Mouse (Mus musculus) forebrain, embryonic 16.5 days (tissue): ENCODE results near the gene Rer1. TPM values are rescaled to one million over a fixed set of nuclear protein-coding genes. Genes with fewer than 3 reads are reported as not detected.
A peak's percentile ranks its signal among the peaks of the same experiment; 100 is the strongest.

Source experiments
- ATAC-seq: fragments of 200-750 bp; cut with Nextera tagmentation; 2 replicates; pipeline ENCODE4 v1.8.0; 2017; ENCODE audit warnings: mild to moderate bottlenecking, moderate library complexity
- H3K27ac ChIP-seq: fragments of 300-500 bp; sonication (generic); 2 replicates; pipeline ENCODE4 v1.5.1; 2014; ENCODE audit warnings: low read length, control low read depth
- H3K27me3 ChIP-seq: fragments of 300-500 bp; sonication (generic); replicated peaks from 2 replicates; pipeline ENCODE4 v1.6.1; 2014; ENCODE audit warnings: low read length; ENCODE audit not compliant: control insufficient read depth, insufficient read depth
- H3K36me3 ChIP-seq: fragments of 300-500 bp; sonication (generic); 2 replicates; pipeline ENCODE4 v1.6.1; 2014; ENCODE audit not compliant: control insufficient read depth, insufficient read depth
- H3K4me1 ChIP-seq: fragments of 300-500 bp; sonication (generic); replicated peaks from 2 replicates; pipeline ENCODE4 v1.6.1; 2014; ENCODE audit warnings: low read length; ENCODE audit not compliant: control insufficient read depth, insufficient read depth
- H3K4me2 ChIP-seq: fragments of 300-500 bp; sonication (generic); 2 replicates; pipeline ENCODE4 v1.6.1; 2014; ENCODE audit warnings: mild to moderate bottlenecking, low read length, control low read depth
- H3K4me3 ChIP-seq: fragments of 300-500 bp; sonication (generic); replicated peaks from 2 replicates; pipeline ENCODE4 v1.5.1; 2014; ENCODE audit warnings: mild to moderate bottlenecking, low read length, control low read depth
- H3K9ac ChIP-seq: fragments of 300-500 bp; sonication (generic); replicated peaks from 2 replicates; pipeline ENCODE4 v1.6.1; 2014; ENCODE audit warnings: low read depth, low read length, control low read depth
- H3K9me3 ChIP-seq: fragments of 300-500 bp; sonication (generic); 2 replicates; pipeline ENCODE4 v1.6.1; 2016; ENCODE audit warnings: low read length; ENCODE audit not compliant: control insufficient read depth
- WGBS: fragments of 180-500 bp; shearing (Covaris S2); extraction: QIAGEN DNeasy Blood & Tissue Kit; methylation state at CpG from one replicate; pipeline ENCODE4 v1.1.7; 2014; 5-methylcytosine and 5-hydroxymethylcytosine counted together
- polyA plus RNA-seq: library from polyadenylated mRNA; unstranded; fragments of >200 nt; fragmentation: Nextera tagmentation; extraction: Ambion mirVana; gene quantifications from 2 replicates; pipeline ENCODE4 v1.2.1, GENCODE M21; 2015

Rer1 gene
- polyA plus RNA-seq, 1 experiment from 2014 or later = 125 TPM

- no peak overlapping the region for H3K4me2 ChIP-seq
- H3K4me1 ChIP-seq = peaks cover 25% of the 10 kb centered on the region
- 36% methylated on average over 10 of the region's 10 CpGs for WGBS
- H3K4me3 ChIP-seq = no peak overlapping the region
- H3K9me3 ChIP-seq = no peaks in the 10 kb centered on the region
- no peak for ATAC-seq
- peak overlapping the region; percentile 25; the same call in 1 of the 2 replicates for H3K27ac ChIP-seq
- H3K27me3 ChIP-seq = no peaks in the 10 kb centered on the region
- H3K36me3 ChIP-seq = no peaks in the 10 kb centered on the region
- no peak overlapping the region for H3K9ac ChIP-seq
These were observed 32.1 kb upstream of the Rer1 start for GRCm38 (mm10) chr4:155118278-155118677.

- 82% methylated on average over 6 of the region's 6 CpGs for WGBS
- Histone ChIP-seq H3K36me3 (no peaks in the 10 kb centered on the region), H3K9me3 (no peaks in the 10 kb centered on the region), H3K4me3 (no peak overlapping the region), H3K4me2 (no peak overlapping the region), H3K27ac (peak overlapping the region; percentile 47), H3K27me3 (no peaks in the 10 kb centered on the region), H3K4me1 (peaks cover 17% of the 10 kb centered on the region), H3K9ac (no peak overlapping the region)
- ATAC-seq = no peak
These were observed 31.3 kb upstream of the Rer1 start for GRCm38 (mm10) chr4:155117396-155117978.

- WGBS = 90% methylated on average over 4 of the region's 4 CpGs
- Histone ChIP-seq H3K4me2 (no peak overlapping the region), H3K27me3 (no peaks in the 10 kb centered on the region), H3K4me1 (peaks cover 12% of the 10 kb centered on the region), H3K9ac (no peak overlapping the region), H3K36me3 (no peaks in the 10 kb centered on the region), H3K9me3 (no peaks in the 10 kb centered on the region), H3K4me3 (no peak overlapping the region), H3K27ac (no peak overlapping the region)
- ATAC-seq = no peak
These were observed 30.4 kb upstream of the Rer1 start for GRCm38 (mm10) chr4:155116607-155117006.

- H3K36me3 ChIP-seq = no peaks in the 10 kb centered on the region
- no peak overlapping the region for H3K9ac ChIP-seq
- H3K27me3 ChIP-seq = no peaks in the 10 kb centered on the region
- H3K4me3 ChIP-seq = no peak overlapping the region
- peak overlapping the region; percentile 61; the same call in 1 of the 2 replicates for H3K27ac ChIP-seq
- no peak for ATAC-seq
- WGBS = 60% methylated on average over 8 of the region's 8 CpGs
- H3K4me1 ChIP-seq = peaks cover 12% of the 10 kb centered on the region
- no peak overlapping the region for H3K4me2 ChIP-seq
- H3K9me3 ChIP-seq = no peaks in the 10 kb centered on the region
These were observed 27.7 kb upstream of the Rer1 start for GRCm38 (mm10) chr4:155113766-155114410.

- Histone ChIP-seq H3K4me2 (no peak overlapping the region), H3K9me3 (no peaks in the 10 kb centered on the region), H3K27ac (no peak overlapping the region), H3K4me3 (no peak overlapping the region), H3K9ac (no peak overlapping the region), H3K4me1 (no peaks in the 10 kb centered on the region; the same call in 1 of the 2 replicates), H3K27me3 (no peaks in the 10 kb centered on the region), H3K36me3 (no peaks in the 10 kb centered on the region)
- 82% methylated on average over 5 of the region's 5 CpGs for WGBS
- ATAC-seq = no peak
These were observed 23.3 kb upstream of the Rer1 start for GRCm38 (mm10) chr4:155109471-155109870.

- no peak for ATAC-seq
These were observed 21.7 kb upstream of the Rer1 start for GRCm38 (mm10) chr4:155107886-155108285.

GRCm38 (mm10) chr4:155098572-155098971 is 12.4 kb upstream of the Rer1 start:
- no peak for ATAC-seq
- no peaks in the 10 kb centered on the region for H3K27me3 ChIP-seq
- H3K27ac ChIP-seq = no peak overlapping the region
- no peak overlapping the region for H3K9ac ChIP-seq
- no peak overlapping the region for H3K4me2 ChIP-seq
- WGBS = 76% methylated on average over 4 of the region's 4 CpGs
- H3K4me1 ChIP-seq = peaks cover 4% of the 10 kb centered on the region
- no peaks in the 10 kb centered on the region for H3K9me3 ChIP-seq
- H3K4me3 ChIP-seq = no peak overlapping the region
- H3K36me3 ChIP-seq = no peaks in the 10 kb centered on the region

More at GRCm38 (mm10) chr4:155107886-155108285, 21.7 kb upstream of the Rer1 start:
- no peaks in the 10 kb centered on the region for H3K27me3 ChIP-seq
- H3K4me3 ChIP-seq = no peak overlapping the region
- no peak overlapping the region for H3K4me2 ChIP-seq
- H3K9ac ChIP-seq = no peak overlapping the region
- 96% methylated on average over 4 of the region's 4 CpGs for WGBS
- no peaks in the 10 kb centered on the region for H3K36me3 ChIP-seq
- no peaks in the 10 kb centered on the region for H3K9me3 ChIP-seq
- H3K4me1 ChIP-seq = no peaks in the 10 kb centered on the region
- no peak overlapping the region for H3K27ac ChIP-seq

GRCm38 (mm10) chr4:155097452-155097851 is 11.3 kb upstream of the Rer1 start:
- WGBS = 84% methylated on average over 6 of the region's 6 CpGs
- ATAC-seq = no peak
- no peak overlapping the region for H3K9ac ChIP-seq
- no peaks in the 10 kb centered on the region for H3K36me3 ChIP-seq
- H3K27me3 ChIP-seq = no peaks in the 10 kb centered on the region
- H3K27ac ChIP-seq = no peak overlapping the region
- H3K4me1 ChIP-seq = peaks cover 4% of the 10 kb centered on the region
- no peak overlapping the region for H3K4me2 ChIP-seq
- no peak overlapping the region for H3K4me3 ChIP-seq
- no peaks in the 10 kb centered on the region for H3K9me3 ChIP-seq

GRCm38 (mm10) chr4:155095967-155096366 is 9.8 kb upstream of the Rer1 start:
- H3K4me1 ChIP-seq = peaks cover 4% of the 10 kb centered on the region
- H3K27ac ChIP-seq = no peak overlapping the region
- no peaks in the 10 kb centered on the region for H3K36me3 ChIP-seq
- H3K9ac ChIP-seq = no peak overlapping the region
- no peak overlapping the region for H3K4me2 ChIP-seq
- no peaks in the 10 kb centered on the region for H3K9me3 ChIP-seq
- no peak overlapping the region for H3K4me3 ChIP-seq
- ATAC-seq = no peak
- H3K27me3 ChIP-seq = no peaks in the 10 kb centered on the region
- WGBS = 82% methylated on average over 8 of the region's 8 CpGs
